Mouse (Mus musculus): ENCODE measurements around the gene Rabgap1l. TPM values are rescaled to one million over a fixed set of nuclear protein-coding genes. Genes with fewer than 3 reads are reported as not detected.

Rabgap1l gene
- polyA plus RNA-seq, 1 experiment from 2014 or later: 27.6 TPM

- Histone ChIP-seq H3K9me3 (replicated peaks; ENCODE audit: control insufficient read depth, low read length) (no peaks in the 10 kb centered on the region), H3K9ac (ENCODE audit: low read depth, low read length) (no peak overlapping the region), H3K27ac (ENCODE audit: low read length) (no peak overlapping the region), H3K4me2 (ENCODE audit: low read depth, low read length) (no peak overlapping the region), H3K27me3 (ENCODE audit: control insufficient read depth, insufficient read depth, low read depth, low read length) (no peaks in the 10 kb centered on the region), H3K36me3 (ENCODE audit: control insufficient read depth, insufficient read depth) (no peaks in the 10 kb centered on the region), H3K4me3 (ENCODE audit: low read depth, low read length) (no peak overlapping the region), H3K4me1 (ENCODE audit: control insufficient read depth, low read depth, low read length) (no peaks in the 10 kb centered on the region)
- no peak for ATAC-seq (ENCODE audit: low read depth)
- 61% methylated on average over 2 of the region's 2 CpGs for WGBS (ENCODE audit: insufficient replicate concordance)
Measured at GRCm38 (mm10) chr1:160765565-160765964, 27.4 kb downstream of the Rabgap1l start.

- 18% methylated on average over 3 of the region's 3 CpGs for WGBS (ENCODE audit: insufficient replicate concordance)
- H3K4me1 ChIP-seq (ENCODE audit: control insufficient read depth, low read depth, low read length): no peaks in the 10 kb centered on the region
- ATAC-seq (ENCODE audit: low read depth): peak; percentile 50; the same call in 1 of the 2 replicates
Measured at GRCm38 (mm10) chr1:160758243-160758642, 34.8 kb downstream of the Rabgap1l start.

GRCm38 (mm10) chr1:160755359-160755758 lies 37.7 kb downstream of the Rabgap1l start:
- Histone ChIP-seq H3K4me3 (ENCODE audit: low read depth, low read length) (no peak overlapping the region), H3K4me1 (ENCODE audit: control insufficient read depth, low read depth, low read length) (no peaks in the 10 kb centered on the region; the same call in 1 of the 2 replicates), H3K27me3 (ENCODE audit: control insufficient read depth, insufficient read depth, low read depth, low read length) (no peaks in the 10 kb centered on the region), H3K4me2 (ENCODE audit: low read depth, low read length) (no peak overlapping the region), H3K27ac (ENCODE audit: low read length) (no peak overlapping the region), H3K9me3 (replicated peaks; ENCODE audit: control insufficient read depth, low read length) (no peaks in the 10 kb centered on the region), H3K9ac (ENCODE audit: low read depth, low read length) (no peak overlapping the region), H3K36me3 (ENCODE audit: control insufficient read depth, insufficient read depth) (no peaks in the 10 kb centered on the region)
- ATAC-seq (ENCODE audit: low read depth): no peak

More at GRCm38 (mm10) chr1:160758243-160758642, 34.8 kb downstream of the Rabgap1l start:
- Histone ChIP-seq H3K27me3 (ENCODE audit: control insufficient read depth, insufficient read depth, low read depth, low read length) (no peaks in the 10 kb centered on the region), H3K4me3 (ENCODE audit: low read depth, low read length) (no peak overlapping the region), H3K36me3 (ENCODE audit: control insufficient read depth, insufficient read depth) (no peaks in the 10 kb centered on the region), H3K9me3 (replicated peaks; ENCODE audit: control insufficient read depth, low read length) (no peaks in the 10 kb centered on the region), H3K27ac (ENCODE audit: low read length) (no peak overlapping the region), H3K4me2 (ENCODE audit: low read depth, low read length) (no peak overlapping the region), H3K9ac (ENCODE audit: low read depth, low read length) (no peak overlapping the region)

- Histone ChIP-seq H3K36me3 (ENCODE audit: control insufficient read depth, insufficient read depth) (no peaks in the 10 kb centered on the region), H3K9me3 (replicated peaks; ENCODE audit: control insufficient read depth, low read length) (no peaks in the 10 kb centered on the region), H3K27me3 (ENCODE audit: control insufficient read depth, insufficient read depth, low read depth, low read length) (no peaks in the 10 kb centered on the region), H3K9ac (ENCODE audit: low read depth, low read length) (no peak overlapping the region), H3K4me3 (ENCODE audit: low read depth, low read length) (no peak overlapping the region), H3K27ac (ENCODE audit: low read length) (no peak overlapping the region), H3K4me1 (ENCODE audit: control insufficient read depth, low read depth, low read length) (peaks cover 5% of the 10 kb centered on the region), H3K4me2 (ENCODE audit: low read depth, low read length) (no peak overlapping the region)
- ATAC-seq (ENCODE audit: low read depth): no peak
- 74% methylated on average over 2 of the region's 2 CpGs for WGBS (ENCODE audit: insufficient replicate concordance)
Measured at GRCm38 (mm10) chr1:160750629-160751028, 42.4 kb downstream of the Rabgap1l start.

GRCm38 (mm10) chr1:160746786-160747185 lies 46.2 kb downstream of the Rabgap1l start:
- 46% methylated on average over 7 of the region's 7 CpGs for WGBS (ENCODE audit: insufficient replicate concordance)
- no peaks in the 10 kb centered on the region for H3K27me3 ChIP-seq (ENCODE audit: control insufficient read depth, insufficient read depth, low read depth, low read length)

GRCm38 (mm10) chr1:160745238-160745930 lies 47.6 kb downstream of the Rabgap1l start:
- Histone ChIP-seq H3K36me3 (ENCODE audit: control insufficient read depth, insufficient read depth) (no peaks in the 10 kb centered on the region), H3K4me1 (ENCODE audit: control insufficient read depth, low read depth, low read length) (peaks cover 5% of the 10 kb centered on the region), H3K4me3 (ENCODE audit: low read depth, low read length) (no peak overlapping the region), H3K4me2 (ENCODE audit: low read depth, low read length) (no peak overlapping the region), H3K27me3 (ENCODE audit: control insufficient read depth, insufficient read depth, low read depth, low read length) (no peaks in the 10 kb centered on the region), H3K27ac (ENCODE audit: low read length) (no peak overlapping the region), H3K9ac (ENCODE audit: low read depth, low read length) (no peak overlapping the region), H3K9me3 (replicated peaks; ENCODE audit: control insufficient read depth, low read length) (no peaks in the 10 kb centered on the region)
- no peak for ATAC-seq (ENCODE audit: low read depth)
- 63% methylated on average over 7 of the region's 7 CpGs for WGBS (ENCODE audit: insufficient replicate concordance)

More at GRCm38 (mm10) chr1:160746786-160747185, 46.2 kb downstream of the Rabgap1l start:
- H3K4me2 ChIP-seq (ENCODE audit: low read depth, low read length): no peak overlapping the region
- H3K9me3 ChIP-seq (replicated peaks; ENCODE audit: control insufficient read depth, low read length): no peaks in the 10 kb centered on the region
- no peaks in the 10 kb centered on the region for H3K36me3 ChIP-seq (ENCODE audit: control insufficient read depth, insufficient read depth)
- H3K27ac ChIP-seq (ENCODE audit: low read length): no peak overlapping the region
- no peak overlapping the region for H3K9ac ChIP-seq (ENCODE audit: low read depth, low read length)
- peaks cover 5% of the 10 kb centered on the region for H3K4me1 ChIP-seq (ENCODE audit: control insufficient read depth, low read depth, low read length)
- ATAC-seq (ENCODE audit: low read depth): 0 out of 2 replicates have a peak, but pooled peaks have one; percentile 35
- no peak overlapping the region for H3K4me3 ChIP-seq (ENCODE audit: low read depth, low read length)

GRCm38 (mm10) chr1:160744009-160744408 lies 49.0 kb downstream of the Rabgap1l start:
- Histone ChIP-seq H3K9ac (ENCODE audit: low read depth, low read length) (no peak overlapping the region), H3K4me3 (ENCODE audit: low read depth, low read length) (no peak overlapping the region), H3K36me3 (ENCODE audit: control insufficient read depth, insufficient read depth) (no peaks in the 10 kb centered on the region), H3K27ac (ENCODE audit: low read length) (no peak overlapping the region), H3K27me3 (ENCODE audit: control insufficient read depth, insufficient read depth, low read depth, low read length) (no peaks in the 10 kb centered on the region), H3K9me3 (replicated peaks; ENCODE audit: control insufficient read depth, low read length) (no peaks in the 10 kb centered on the region), H3K4me2 (ENCODE audit: low read depth, low read length) (no peak overlapping the region), H3K4me1 (ENCODE audit: control insufficient read depth, low read depth, low read length) (peaks cover 5% of the 10 kb centered on the region)
- 33% methylated on average over 3 of the region's 3 CpGs for WGBS (ENCODE audit: insufficient replicate concordance)
- ATAC-seq (ENCODE audit: low read depth): no peak

GRCm38 (mm10) chr1:160743229-160743628 lies 49.8 kb downstream of the Rabgap1l start:
- WGBS (ENCODE audit: insufficient replicate concordance): 3% methylated on average over 2 of the region's 2 CpGs
- H3K9ac ChIP-seq (ENCODE audit: low read depth, low read length): no peak overlapping the region
- H3K36me3 ChIP-seq (ENCODE audit: control insufficient read depth, insufficient read depth): no peaks in the 10 kb centered on the region
- no peaks in the 10 kb centered on the region for H3K9me3 ChIP-seq (replicated peaks; ENCODE audit: control insufficient read depth, low read length)
- H3K4me3 ChIP-seq (ENCODE audit: low read depth, low read length): no peak overlapping the region
- no peak for ATAC-seq (ENCODE audit: low read depth)
- no peaks in the 10 kb centered on the region for H3K27me3 ChIP-seq (ENCODE audit: control insufficient read depth, insufficient read depth, low read depth, low read length)
- H3K4me1 ChIP-seq (ENCODE audit: control insufficient read depth, low read depth, low read length): peaks cover 5% of the 10 kb centered on the region
- no peak overlapping the region for H3K4me2 ChIP-seq (ENCODE audit: low read depth, low read length)
- H3K27ac ChIP-seq (ENCODE audit: low read length): no peak overlapping the region

- 72% methylated on average over 2 of the region's 2 CpGs for WGBS (ENCODE audit: insufficient replicate concordance)
Measured at GRCm38 (mm10) chr1:160740650-160741049, 52.4 kb downstream of the Rabgap1l start.

More at GRCm38 (mm10) chr1:160740650-160741049, 52.4 kb downstream of the Rabgap1l start:
- Histone ChIP-seq H3K4me1 (ENCODE audit: control insufficient read depth, low read depth, low read length) (no peaks in the 10 kb centered on the region), H3K36me3 (ENCODE audit: control insufficient read depth, insufficient read depth) (no peaks in the 10 kb centered on the region), H3K27me3 (ENCODE audit: control insufficient read depth, insufficient read depth, low read depth, low read length) (no peaks in the 10 kb centered on the region), H3K4me2 (ENCODE audit: low read depth, low read length) (no peak overlapping the region), H3K27ac (ENCODE audit: low read length) (no peak overlapping the region), H3K9me3 (replicated peaks; ENCODE audit: control insufficient read depth, low read length) (no peaks in the 10 kb centered on the region), H3K4me3 (ENCODE audit: low read depth, low read length) (no peak overlapping the region), H3K9ac (ENCODE audit: low read depth, low read length) (no peak overlapping the region)
- ATAC-seq (ENCODE audit: low read depth): no peak

Measured in liver, embryonic 16.5 days (tissue).